Mouse (Mus musculus): Measurements from ENCODE around the gene Lyg1. TPM values are rescaled to one million over a fixed set of nuclear protein-coding genes. Genes with fewer than 3 reads are reported as not detected.

The Lyg1 gene
- polyA plus RNA-seq (2014; fragmentation: Illumina TruSeq; extraction: RNeasy Lipid Tissue Mini Kit (QIAGEN cat#74804); ENCODE audit: low read depth, low replicate concordance) = not detected

GRCm38 (mm10) chr1:37957659-37958058 lies at the start of gene Lyg1:
Gene Lyg1 (minus strand): TSS chr1:37957759.

GRCm38 (mm10) chr1:37997867-37998266 lies 40.3 kb upstream of the Lyg1 start, which contains the start of the genes Txndc9 and Eif5b:
Gene Txndc9 (minus strand): TSS chr1:37997893.
Gene Eif5b (plus strand): TSS chr1:37998010.

GRCm38 (mm10) chr1:37916393-37916792 lies 41.2 kb downstream of the Lyg1 start, which contains the start of gene Lyg2:
Gene Lyg2 (minus strand): TSS chr1:37916493.

Other genes with a start within 250 kb of the Lyg1 start
- 33.5 TPM for gene 2010300C02Rik, start 237.7 kb downstream of the Lyg1 start, polyA plus RNA-seq (2014; fragmentation: Illumina TruSeq; extraction: RNeasy Lipid Tissue Mini Kit (QIAGEN cat#74804); ENCODE audit: low read depth, low replicate concordance)
- gene Tsga10, start 91.3 kb downstream of the Lyg1 start, polyA plus RNA-seq (2014; fragmentation: Illumina TruSeq; extraction: RNeasy Lipid Tissue Mini Kit (QIAGEN cat#74804); ENCODE audit: low read depth, low replicate concordance) = 7.4 TPM
- 5.4 TPM for gene Lipt1, start 86.0 kb downstream of the Lyg1 start, polyA plus RNA-seq (2014; fragmentation: Illumina TruSeq; extraction: RNeasy Lipid Tissue Mini Kit (QIAGEN cat#74804); ENCODE audit: low read depth, low replicate concordance)
- gene Mitd1, start 67.3 kb downstream of the Lyg1 start, polyA plus RNA-seq (2014; fragmentation: Illumina TruSeq; extraction: RNeasy Lipid Tissue Mini Kit (QIAGEN cat#74804); ENCODE audit: low read depth, low replicate concordance) = 24.2 TPM
- gene Mrpl30, start 67.3 kb downstream of the Lyg1 start, polyA plus RNA-seq (2014; fragmentation: Illumina TruSeq; extraction: RNeasy Lipid Tissue Mini Kit (QIAGEN cat#74804); ENCODE audit: low read depth, low replicate concordance) = 163 TPM
- gene Lyg2, start 41.3 kb downstream of the Lyg1 start, polyA plus RNA-seq (2014; fragmentation: Illumina TruSeq; extraction: RNeasy Lipid Tissue Mini Kit (QIAGEN cat#74804); ENCODE audit: low read depth, low replicate concordance) = 0.11 TPM
- gene Txndc9, start 40.1 kb upstream of the Lyg1 start, polyA plus RNA-seq (2014; fragmentation: Illumina TruSeq; extraction: RNeasy Lipid Tissue Mini Kit (QIAGEN cat#74804); ENCODE audit: low read depth, low replicate concordance) = 45.9 TPM
- 37.0 TPM for gene Eif5b, start 40.3 kb upstream of the Lyg1 start, polyA plus RNA-seq (2014; fragmentation: Illumina TruSeq; extraction: RNeasy Lipid Tissue Mini Kit (QIAGEN cat#74804); ENCODE audit: low read depth, low replicate concordance)
- 14.4 TPM for gene Rev1, start 172.0 kb upstream of the Lyg1 start, polyA plus RNA-seq (2014; fragmentation: Illumina TruSeq; extraction: RNeasy Lipid Tissue Mini Kit (QIAGEN cat#74804); ENCODE audit: low read depth, low replicate concordance)